Mouse (Mus musculus): ENCODE results near the gene Mdfi. TPM values are rescaled to one million over a fixed set of nuclear protein-coding genes. Genes with fewer than 3 reads are reported as not detected.

Mdfi gene
- polyA plus RNA-seq, 1 experiment from 2014 or later, result 2.9 TPM

GRCm38 (mm10) chr17:47784411-47784810, 50.1 kb downstream of the Mdfi start:
- no peaks in the 10 kb centered on the region for H3K4me1 ChIP-seq (ENCODE audit: control insufficient read depth, insufficient read depth, low read length)
- no peak overlapping the region for H3K27ac ChIP-seq (ENCODE audit: low read length)
- H3K9ac ChIP-seq (ENCODE audit: low read depth, low read length), result no peak overlapping the region
- no peak overlapping the region for H3K4me3 ChIP-seq (ENCODE audit: low read depth, low read length)
- WGBS, result 90% methylated on average over 6 of the region's 6 CpGs
- H3K4me2 ChIP-seq (ENCODE audit: low read length), result no peak overlapping the region
- no peak for ATAC-seq
- no peaks in the 10 kb centered on the region for H3K36me3 ChIP-seq (ENCODE audit: control insufficient read depth, insufficient read depth, low read length)
- H3K9me3 ChIP-seq (replicated peaks; ENCODE audit: control insufficient read depth, low read length, poor library complexity, severe bottlenecking), result no peaks in the 10 kb centered on the region
- H3K27me3 ChIP-seq (ENCODE audit: control insufficient read depth, insufficient read depth, low read depth, low read length), result no peaks in the 10 kb centered on the region

DNA sequence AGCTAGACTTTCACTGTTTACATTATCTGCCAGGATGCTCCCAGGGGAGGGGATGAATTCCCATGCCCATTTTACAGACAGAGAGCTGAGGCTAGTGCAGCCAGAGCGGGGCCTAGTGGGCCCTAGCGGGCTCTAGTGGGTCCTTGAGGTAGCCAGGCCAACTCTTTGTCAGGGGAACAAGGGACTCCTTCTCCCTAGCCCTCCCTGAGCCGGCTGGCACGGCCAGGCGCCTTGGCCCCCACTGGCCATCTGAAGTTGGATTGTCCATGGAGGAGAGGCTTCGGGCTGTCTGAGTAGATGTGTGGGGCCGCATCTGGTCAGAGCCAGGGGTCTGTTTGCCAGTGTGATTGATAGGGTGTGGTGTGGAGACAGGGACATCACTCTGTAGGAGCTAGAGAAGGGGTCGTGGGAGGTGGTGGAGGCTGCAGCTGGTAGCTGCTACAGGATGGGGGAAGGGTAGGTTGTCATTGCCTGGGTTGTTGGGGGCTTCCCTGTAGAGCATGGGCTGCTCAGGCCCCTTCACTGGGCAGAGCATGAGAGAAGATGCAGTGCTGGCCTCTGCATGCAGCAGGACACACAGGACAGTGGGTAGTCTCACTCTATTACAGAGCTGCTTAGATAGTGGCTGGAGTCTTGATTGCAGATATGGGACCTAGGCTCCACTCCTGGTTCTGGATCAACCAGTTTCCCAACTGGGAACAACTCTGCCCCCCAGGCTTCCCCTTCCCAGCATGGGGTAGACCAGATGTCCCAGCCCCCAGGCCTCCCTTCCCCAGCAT, 50.9 kb downstream of the Mdfi start:
- no peak overlapping the region for H3K9ac ChIP-seq (ENCODE audit: low read depth, low read length)
- no peaks in the 10 kb centered on the region for H3K4me1 ChIP-seq (ENCODE audit: control insufficient read depth, insufficient read depth, low read length)
- no peak overlapping the region for H3K27ac ChIP-seq (ENCODE audit: low read length)
- H3K9me3 ChIP-seq (replicated peaks; ENCODE audit: control insufficient read depth, low read length, poor library complexity, severe bottlenecking), result no peaks in the 10 kb centered on the region
- no peak overlapping the region for H3K4me3 ChIP-seq (ENCODE audit: low read depth, low read length)
- ATAC-seq, result 0 out of 2 replicates have a peak, but pooled peaks have one; percentile 36
- no peaks in the 10 kb centered on the region for H3K36me3 ChIP-seq (ENCODE audit: control insufficient read depth, insufficient read depth, low read length)
- WGBS, result 80% methylated on average over 8 of the region's 8 CpGs
- no peaks in the 10 kb centered on the region for H3K27me3 ChIP-seq (ENCODE audit: control insufficient read depth, insufficient read depth, low read depth, low read length)
- no peak overlapping the region for H3K4me2 ChIP-seq (ENCODE audit: low read length)

DNA sequence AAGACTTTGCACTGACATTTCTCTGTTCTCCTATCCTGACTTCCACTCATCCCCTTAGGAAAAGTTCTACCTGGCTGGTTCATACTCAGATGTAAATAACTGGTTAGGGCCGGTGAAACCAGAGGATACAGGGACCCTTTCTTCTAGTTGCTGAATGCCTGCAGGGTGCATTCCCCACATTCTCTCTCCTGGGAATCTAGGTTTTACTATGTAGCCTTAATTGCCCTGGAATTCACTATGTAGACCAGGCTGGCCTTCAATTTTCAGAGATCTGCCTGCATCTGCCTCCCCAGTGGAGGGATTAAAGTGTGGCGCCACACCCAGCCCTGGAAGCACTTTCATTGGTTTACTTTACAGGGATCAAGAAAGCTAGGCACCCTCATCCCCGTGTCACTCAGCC, 52.0 kb downstream of the Mdfi start:
- no peaks in the 10 kb centered on the region for H3K27me3 ChIP-seq (ENCODE audit: control insufficient read depth, insufficient read depth, low read depth, low read length)
- 75% methylated on average over 3 of the region's 3 CpGs for WGBS

DNA sequence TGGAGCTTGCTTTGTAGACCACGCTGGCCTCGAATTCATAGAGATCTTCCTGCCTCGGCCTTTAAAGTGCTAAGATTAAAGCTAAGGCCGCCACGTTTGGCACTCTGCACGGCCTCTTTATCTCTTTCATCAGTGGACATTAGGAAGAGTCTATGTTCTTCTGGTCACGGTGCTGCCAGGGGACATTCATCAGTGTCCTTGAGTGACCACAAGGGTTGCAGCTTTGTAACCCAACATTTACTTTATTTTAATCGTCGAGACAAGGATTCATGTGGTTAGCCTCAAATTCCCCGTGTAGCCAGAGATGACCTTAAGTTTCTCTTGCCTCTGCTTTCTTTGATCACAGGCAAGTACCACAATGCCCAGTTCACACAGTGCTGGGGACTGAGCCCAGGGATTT, 54.0 kb downstream of the Mdfi start:
- no peak overlapping the region for H3K27ac ChIP-seq (ENCODE audit: low read length)
- no peak overlapping the region for H3K9ac ChIP-seq (ENCODE audit: low read depth, low read length)
- H3K4me3 ChIP-seq (ENCODE audit: low read depth, low read length), result no peak overlapping the region
- no peak for ATAC-seq
- H3K4me1 ChIP-seq (ENCODE audit: control insufficient read depth, insufficient read depth, low read length), result no peaks in the 10 kb centered on the region
- no peaks in the 10 kb centered on the region for H3K9me3 ChIP-seq (replicated peaks; ENCODE audit: control insufficient read depth, low read length, poor library complexity, severe bottlenecking)
- H3K36me3 ChIP-seq (ENCODE audit: control insufficient read depth, insufficient read depth, low read length), result no peaks in the 10 kb centered on the region
- WGBS, result 81% methylated on average over 10 of the region's 10 CpGs
- H3K4me2 ChIP-seq (ENCODE audit: low read length), result no peak overlapping the region
- H3K27me3 ChIP-seq (ENCODE audit: control insufficient read depth, insufficient read depth, low read depth, low read length), result no peaks in the 10 kb centered on the region

More for the DNA sequence above, 52.0 kb downstream of the Mdfi start:
- Histone ChIP-seq H3K9me3 (replicated peaks; ENCODE audit: control insufficient read depth, low read length, poor library complexity, severe bottlenecking) (no peaks in the 10 kb centered on the region), H3K4me1 (ENCODE audit: control insufficient read depth, insufficient read depth, low read length) (no peaks in the 10 kb centered on the region), H3K4me3 (ENCODE audit: low read depth, low read length) (no peak overlapping the region), H3K9ac (ENCODE audit: low read depth, low read length) (no peak overlapping the region), H3K4me2 (ENCODE audit: low read length) (no peak overlapping the region), H3K36me3 (ENCODE audit: control insufficient read depth, insufficient read depth, low read length) (no peaks in the 10 kb centered on the region), H3K27ac (ENCODE audit: low read length) (no peak overlapping the region)
- no peak for ATAC-seq

GRCm38 (mm10) chr17:47777141-47777540, 57.4 kb downstream of the Mdfi start:
- Histone ChIP-seq H3K27ac (ENCODE audit: low read length) (no peak overlapping the region), H3K4me2 (ENCODE audit: low read length) (no peak overlapping the region), H3K9ac (ENCODE audit: low read depth, low read length) (no peak overlapping the region), H3K36me3 (ENCODE audit: control insufficient read depth, insufficient read depth, low read length) (no peaks in the 10 kb centered on the region), H3K4me3 (ENCODE audit: low read depth, low read length) (no peak overlapping the region), H3K4me1 (ENCODE audit: control insufficient read depth, insufficient read depth, low read length) (no peaks in the 10 kb centered on the region), H3K9me3 (replicated peaks; ENCODE audit: control insufficient read depth, low read length, poor library complexity, severe bottlenecking) (peaks cover 3% of the 10 kb centered on the region; the same call in 1 of the 2 replicates), H3K27me3 (ENCODE audit: control insufficient read depth, insufficient read depth, low read depth, low read length) (no peaks in the 10 kb centered on the region)
- no peak for ATAC-seq
- WGBS, result 85% methylated on average over 2 of the region's 2 CpGs

DNA sequence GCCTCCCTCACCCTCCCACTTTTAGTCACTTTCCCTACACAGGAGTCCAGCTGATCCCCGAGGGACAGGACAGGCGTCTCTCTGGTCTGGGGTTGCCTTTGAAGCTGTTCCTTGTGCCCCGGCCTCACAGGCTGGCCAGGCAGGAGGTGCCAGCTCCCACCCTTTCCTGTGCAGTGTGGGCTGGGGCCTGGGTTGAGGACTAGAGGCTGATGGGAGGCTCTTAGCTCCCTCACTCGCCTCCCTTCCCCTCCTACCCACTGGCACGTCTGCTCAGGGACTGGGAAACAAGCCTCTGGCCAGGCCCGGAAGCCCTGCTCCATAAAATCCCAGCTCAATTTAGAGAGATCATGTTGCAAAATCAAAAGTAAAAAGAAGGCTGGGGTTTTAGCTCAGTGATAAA, 60.9 kb downstream of the Mdfi start:
- 74% methylated on average over 6 of the region's 6 CpGs for WGBS
- peaks cover 3% of the 10 kb centered on the region; the same call in 1 of the 2 replicates for H3K9me3 ChIP-seq (replicated peaks; ENCODE audit: control insufficient read depth, low read length, poor library complexity, severe bottlenecking)

GRCm38 (mm10) chr17:47769389-47770299, 64.8 kb downstream of the Mdfi start:
- Histone ChIP-seq H3K4me1 (ENCODE audit: control insufficient read depth, insufficient read depth, low read length) (no peaks in the 10 kb centered on the region), H3K4me3 (ENCODE audit: low read depth, low read length) (no peak overlapping the region), H3K9ac (ENCODE audit: low read depth, low read length) (no peak overlapping the region), H3K27me3 (ENCODE audit: control insufficient read depth, insufficient read depth, low read depth, low read length) (no peaks in the 10 kb centered on the region), H3K9me3 (replicated peaks; ENCODE audit: control insufficient read depth, low read length, poor library complexity, severe bottlenecking) (peaks cover 3% of the 10 kb centered on the region; the same call in 1 of the 2 replicates), H3K27ac (ENCODE audit: low read length) (no peak overlapping the region), H3K36me3 (ENCODE audit: control insufficient read depth, insufficient read depth, low read length) (no peaks in the 10 kb centered on the region), H3K4me2 (ENCODE audit: low read length) (no peak overlapping the region)
- ATAC-seq, result no peak; the same call in 1 of the 2 replicates
- WGBS, result 87% methylated on average over 11 of the region's 11 CpGs

More for the DNA sequence above, 60.9 kb downstream of the Mdfi start:
- Histone ChIP-seq H3K4me1 (ENCODE audit: control insufficient read depth, insufficient read depth, low read length) (no peaks in the 10 kb centered on the region), H3K36me3 (ENCODE audit: control insufficient read depth, insufficient read depth, low read length) (no peaks in the 10 kb centered on the region), H3K9ac (ENCODE audit: low read depth, low read length) (no peak overlapping the region), H3K27me3 (ENCODE audit: control insufficient read depth, insufficient read depth, low read depth, low read length) (no peaks in the 10 kb centered on the region), H3K4me2 (ENCODE audit: low read length) (no peak overlapping the region), H3K4me3 (ENCODE audit: low read depth, low read length) (no peak overlapping the region), H3K27ac (ENCODE audit: low read length) (no peak overlapping the region)
- ATAC-seq, result no peak

DNA sequence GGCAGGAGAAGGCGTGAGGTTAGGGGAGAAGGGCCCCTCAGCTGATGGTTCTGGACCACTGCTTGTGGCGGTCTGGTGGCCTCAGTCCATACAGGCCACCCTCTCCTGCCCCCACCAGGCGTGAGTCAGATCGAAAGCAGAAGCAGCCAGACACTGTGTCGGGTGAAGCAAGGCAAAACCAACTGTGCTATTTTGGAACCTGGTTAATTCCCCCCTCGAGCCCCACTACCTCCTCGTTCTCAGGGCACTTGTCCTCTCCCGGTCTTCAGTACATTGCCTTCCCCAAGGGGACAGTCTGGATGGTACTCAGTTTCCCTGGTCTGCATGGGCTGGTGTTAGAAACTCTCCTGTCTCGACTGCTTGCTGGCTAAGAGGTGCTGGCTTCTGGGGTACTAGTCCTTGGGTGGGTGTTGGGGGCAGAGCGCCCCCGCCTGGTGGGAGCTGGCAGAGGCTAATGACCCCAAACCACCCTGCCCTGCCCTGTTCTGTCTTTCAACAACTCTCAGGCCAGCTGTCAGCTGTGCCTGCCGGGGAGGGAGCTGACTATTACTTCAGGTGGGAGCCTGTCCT, 65.7 kb downstream of the Mdfi start:
- no peak overlapping the region for H3K4me3 ChIP-seq (ENCODE audit: low read depth, low read length)
- H3K36me3 ChIP-seq (ENCODE audit: control insufficient read depth, insufficient read depth, low read length), result no peaks in the 10 kb centered on the region
- WGBS, result 50% methylated on average over 12 of the region's 12 CpGs
- ATAC-seq, result no peak
- no peak overlapping the region for H3K27ac ChIP-seq (ENCODE audit: low read length)
- no peak overlapping the region for H3K9ac ChIP-seq (ENCODE audit: low read depth, low read length)
- no peaks in the 10 kb centered on the region for H3K27me3 ChIP-seq (ENCODE audit: control insufficient read depth, insufficient read depth, low read depth, low read length)
- peaks cover 3% of the 10 kb centered on the region; the same call in 1 of the 2 replicates for H3K9me3 ChIP-seq (replicated peaks; ENCODE audit: control insufficient read depth, low read length, poor library complexity, severe bottlenecking)
- no peaks in the 10 kb centered on the region for H3K4me1 ChIP-seq (ENCODE audit: control insufficient read depth, insufficient read depth, low read length)
- no peak overlapping the region for H3K4me2 ChIP-seq (ENCODE audit: low read length)
